Mouse (Mus musculus) liver, adult 2 months (tissue): ENCODE measurements around the gene Rnf207. TPM values are rescaled to one million over a fixed set of nuclear protein-coding genes. Genes with fewer than 3 reads are reported as not detected.

ENCODE experiments used
- DNase-seq: peaks from one replicate; pipeline ENCODE4 v3.0.0-alpha.2; 2011; ENCODE audit warnings: low read depth, low spot score; ENCODE audit errors: extremely low read depth
- H3K27ac ChIP-seq: fragments of 200-500 bp; replicated peaks from 2 replicates; pipeline ENCODE4 v1.5.1; 2012; ENCODE audit warnings: low read depth, mild to moderate bottlenecking, control low read depth, inconsistent platforms, low read length; ENCODE audit not compliant: insufficient read depth
- H3K27me3 ChIP-seq: fragments of 200-500 bp; 2 replicates; pipeline ENCODE4 v1.6.1; 2012; ENCODE audit warnings: mild to moderate bottlenecking, moderate library complexity, low read length, inconsistent platforms; ENCODE audit not compliant: control insufficient read depth, insufficient read depth
- H3K36me3 ChIP-seq: fragments of 200-500 bp; 2 replicates; pipeline ENCODE4 v1.6.1; 2012; ENCODE audit warnings: low read length, inconsistent platforms; ENCODE audit not compliant: control insufficient read depth, insufficient read depth
- H3K4me1 ChIP-seq: fragments of 200-500 bp; 2 replicates; pipeline ENCODE4 v1.6.1; 2011; ENCODE audit warnings: low read length; ENCODE audit not compliant: control insufficient read depth, insufficient read depth
- H3K4me3 ChIP-seq: fragments of 200-500 bp; 2 replicates; pipeline ENCODE4 v1.5.1; 2011; ENCODE audit warnings: low read depth, mild to moderate bottlenecking, control low read depth, low read length, moderate library complexity; ENCODE audit not compliant: insufficient read depth
- H3K79me2 ChIP-seq: fragments of 200-500 bp; 2 replicates; pipeline ENCODE4 v1.6.1; 2012; ENCODE audit warnings: inconsistent platforms, mild to moderate bottlenecking, low read length, moderate library complexity; ENCODE audit not compliant: control insufficient read depth, insufficient read depth
- H3K9ac ChIP-seq: fragments of 200-500 bp; 2 replicates; pipeline ENCODE4 v1.6.1; 2012; ENCODE audit warnings: low read depth, mild to moderate bottlenecking, control low read depth, inconsistent platforms, low read length
- CTCF ChIP-seq: fragments of 200-500 bp; IDR thresholded peaks from 2 replicates; pipeline ENCODE4 v1.5.1; 2011; ENCODE audit warnings: low read depth, low read length, control low read depth
- POLR2A ChIP-seq: fragments of 200-500 bp; IDR thresholded peaks from 2 replicates; pipeline ENCODE4 v1.6.1; 2011; ENCODE audit warnings: low read length, control low read depth; ENCODE audit not compliant: insufficient read depth; ENCODE audit errors: extremely low read depth
- WGBS: fragments of 180-500 bp; shearing (Covaris S2); methylation state at CpG from one replicate; pipeline ENCODE4 v1.1.7; 2018; 5-methylcytosine and 5-hydroxymethylcytosine counted together
- polyA plus RNA-seq: library from polyadenylated mRNA; depleted of rRNA; stranded (reverse); fragments of >200 nt; gene quantifications from 2 replicates; pipeline ENCODE4 v1.2.3, GENCODE M21; 2012
- total RNA-seq: library from RNA; depleted of rRNA; stranded (reverse); fragments of >200 nt; gene quantifications from 2 replicates; pipeline ENCODE4 v1.2.3, GENCODE M21; 2014

Rnf207 gene
- total and polyA plus RNA-seq, 2 experiments, result 0.13 TPM; not detected in 1

- no peak for DNase-seq
- Histone ChIP-seq H3K36me3 (no peaks in the 10 kb centered on the region), H3K4me1 (no peaks in the 10 kb centered on the region), H3K27ac (no peak overlapping the region), H3K9ac (no peak overlapping the region), H3K27me3 (no peaks in the 10 kb centered on the region), H3K4me3 (no peak overlapping the region), H3K79me2 (no peaks in the 10 kb centered on the region)
- WGBS, result 91% methylated on average over 7 of the region's 7 CpGs
- TF ChIP-seq CTCF, result no peak
- TF ChIP-seq POLR2A, result no peak
Observed at GRCm38 (mm10) chr4:152272006-152272405, 46.8 kb downstream of the Rnf207 start.

- no peak for TF ChIP-seq CTCF
- TF ChIP-seq POLR2A, result no peak
- Histone ChIP-seq H3K27me3 (no peaks in the 10 kb centered on the region), H3K27ac (no peak overlapping the region), H3K79me2 (no peaks in the 10 kb centered on the region), H3K4me3 (no peak overlapping the region), H3K4me1 (no peaks in the 10 kb centered on the region), H3K36me3 (no peaks in the 10 kb centered on the region), H3K9ac (no peak overlapping the region)
- 96% methylated on average over 11 of the region's 11 CpGs for WGBS
- DNase-seq, result no peak
Observed at GRCm38 (mm10) chr4:152271334-152271733, 47.5 kb downstream of the Rnf207 start.

- TF ChIP-seq POLR2A (no peak), CTCF (no peak)
- H3K4me3 ChIP-seq, result no peak overlapping the region
- no peaks in the 10 kb centered on the region for H3K36me3 ChIP-seq
Observed at GRCm38 (mm10) chr4:152270599-152270998, 48.2 kb downstream of the Rnf207 start.

GRCm38 (mm10) chr4:152269967-152270366, 48.8 kb downstream of the Rnf207 start:
- no peaks in the 10 kb centered on the region for H3K27me3 ChIP-seq
- no peak overlapping the region for H3K4me3 ChIP-seq
- TF ChIP-seq CTCF, result no peak
- no peak for TF ChIP-seq POLR2A
- no peaks in the 10 kb centered on the region for H3K4me1 ChIP-seq
- no peaks in the 10 kb centered on the region for H3K79me2 ChIP-seq
- no peak overlapping the region for H3K27ac ChIP-seq
- 94% methylated on average over 13 of the region's 13 CpGs for WGBS
- no peak for DNase-seq
- H3K36me3 ChIP-seq, result no peaks in the 10 kb centered on the region
- H3K9ac ChIP-seq, result no peak overlapping the region

More at GRCm38 (mm10) chr4:152270599-152270998, 48.2 kb downstream of the Rnf207 start:
- DNase-seq, result no peak
- WGBS, result 92% methylated on average over 9 of the region's 9 CpGs
- no peak overlapping the region for H3K9ac ChIP-seq
- H3K79me2 ChIP-seq, result no peaks in the 10 kb centered on the region
- no peak overlapping the region for H3K27ac ChIP-seq
- H3K27me3 ChIP-seq, result no peaks in the 10 kb centered on the region
- no peaks in the 10 kb centered on the region for H3K4me1 ChIP-seq

GRCm38 (mm10) chr4:152267748-152268369, 50.9 kb downstream of the Rnf207 start:
- no peaks in the 10 kb centered on the region for H3K27me3 ChIP-seq
- no peaks in the 10 kb centered on the region for H3K79me2 ChIP-seq
- H3K4me3 ChIP-seq, result no peak overlapping the region
- TF ChIP-seq POLR2A, result no peak
- no peak for TF ChIP-seq CTCF
- peaks cover 7% of the 10 kb centered on the region for H3K4me1 ChIP-seq
- H3K36me3 ChIP-seq, result no peaks in the 10 kb centered on the region
- H3K9ac ChIP-seq, result no peak overlapping the region
- H3K27ac ChIP-seq, result no peak overlapping the region
- DNase-seq, result no peak
- WGBS, result 80% methylated on average over 13 of the region's 13 CpGs

- 77% methylated on average over 10 of the region's 10 CpGs for WGBS
Observed at GRCm38 (mm10) chr4:152266236-152266895, 52.4 kb downstream of the Rnf207 start.

More at GRCm38 (mm10) chr4:152266236-152266895, 52.4 kb downstream of the Rnf207 start:
- Histone ChIP-seq H3K27me3 (no peaks in the 10 kb centered on the region), H3K27ac (no peak overlapping the region), H3K4me1 (peaks cover 7% of the 10 kb centered on the region), H3K36me3 (no peaks in the 10 kb centered on the region), H3K79me2 (no peaks in the 10 kb centered on the region), H3K9ac (no peak overlapping the region), H3K4me3 (no peak overlapping the region)
- TF ChIP-seq POLR2A, result no peak
- TF ChIP-seq CTCF, result no peak
- DNase-seq, result no peak
